Mouse (Mus musculus) CH12.LX (cell line): ENCODE measurements around the gene H2-Eb2. TPM values are rescaled to one million over a fixed set of nuclear protein-coding genes. Genes with fewer than 3 reads are reported as not detected.
A peak's percentile ranks its signal among the peaks of the same experiment; 100 is the strongest.

Experiments used
- DNase-seq: peaks from one replicate; pipeline ENCODE4 v3.0.0-alpha.2; 2013; ENCODE audit errors: extremely low read depth
- H3K27ac ChIP-seq: 2 replicates; pipeline ENCODE4 v1.5.1; 2012; ENCODE audit warnings: low read depth, mild to moderate bottlenecking, control low read depth, moderate library complexity; ENCODE audit not compliant: insufficient read depth
- H3K27me3 ChIP-seq: replicated peaks from 2 replicates; pipeline ENCODE3; 2012; ENCODE audit warnings: inconsistent platforms
- H3K36me3 ChIP-seq, 2 experiments: replicated peaks in 1 of 2; 2 replicates each; pipeline versions ENCODE3 to v1.6.1; 2012; ENCODE audit warnings: inconsistent platforms in 1 of 2, low read length in 1 of 2, mild to moderate bottlenecking in 1 of 2, mixed read lengths in 1 of 2, moderate library complexity in 1 of 2; ENCODE audit not compliant: control insufficient read depth in 1 of 2, insufficient read depth in 1 of 2
- H3K4me1 ChIP-seq, 2 experiments: 2 replicates each; pipeline ENCODE4 v1.6.1; 2012; ENCODE audit warnings: inconsistent platforms in 1 of 2, moderate library complexity in 1 of 2; ENCODE audit not compliant: insufficient read depth in 2 of 2, control insufficient read depth in 1 of 2
- H3K4me2 ChIP-seq: 2 replicates; pipeline ENCODE4 v1.6.1; 2012; ENCODE audit warnings: low read depth, mild to moderate bottlenecking, control low read depth; ENCODE audit not compliant: poor library complexity, insufficient read depth, severe bottlenecking
- H3K4me3 ChIP-seq, 3 experiments: fragments of 150-350 bp in 1 of 3; sonication (generic) in 1 of 3; replicated peaks in 1 of 3; 2 replicates each; pipeline versions ENCODE3 to v1.5.1; 2011 to 2012; ENCODE audit warnings: low read depth in 2 of 3, low read length in 2 of 3, mild to moderate bottlenecking in 2 of 3, moderate library complexity in 2 of 3, control low read depth in 1 of 3, improper control_type of control experiment in 1 of 3, inconsistent platforms in 1 of 3, mixed read lengths in 1 of 3; ENCODE audit not compliant: poor library complexity in 1 of 3
- H3K79me2 ChIP-seq: replicated peaks from 2 replicates; pipeline ENCODE4 v1.6.1; 2012; ENCODE audit warnings: mild to moderate bottlenecking, moderate library complexity; ENCODE audit not compliant: control insufficient read depth, poor library complexity, insufficient read depth, severe bottlenecking; ENCODE audit errors: extremely low read depth
- H3K9ac ChIP-seq: 2 replicates; pipeline ENCODE4 v1.6.1; 2012; ENCODE audit warnings: low read depth, mild to moderate bottlenecking, control low read depth, moderate library complexity; ENCODE audit not compliant: insufficient read depth
- H3K9me3 ChIP-seq: replicated peaks from 2 replicates; pipeline ENCODE3; 2012; ENCODE audit warnings: low read length, inconsistent platforms, mixed read lengths
- BHLHE40 ChIP-seq: IDR thresholded peaks from 2 replicates; pipeline ENCODE4 v1.6.1; 2011; ENCODE audit warnings: mild to moderate bottlenecking, low read depth, low read length, improper control_type of control experiment
- CHD2 ChIP-seq: IDR thresholded peaks from 2 replicates; pipeline ENCODE4 v1.6.1; 2011; ENCODE audit warnings: low read length, improper control_type of control experiment
- CTCF ChIP-seq, 2 experiments: IDR thresholded peaks in 1 of 2; conservative IDR thresholded peaks in 1 of 2; 2 replicates each; pipeline ENCODE4 v1.5.1; 2011 to 2012; ENCODE audit warnings: low read depth in 2 of 2, low read length in 2 of 2, improper control_type of control experiment in 1 of 2, inconsistent platforms in 1 of 2, mild to moderate bottlenecking in 1 of 2, moderate library complexity in 1 of 2
- E2F4 ChIP-seq: IDR thresholded peaks from 2 replicates; pipeline ENCODE4 v1.6.1; 2011; ENCODE audit warnings: low read depth, low read length, improper control_type of control experiment; ENCODE audit not compliant: insufficient replicate concordance
- ELF1 ChIP-seq: IDR thresholded peaks from 2 replicates; pipeline ENCODE4 v1.6.1; 2014; ENCODE audit warnings: low read depth, mild to moderate bottlenecking, inconsistent platforms, low read length, improper control_type of control experiment
- EP300 ChIP-seq: IDR thresholded peaks from 2 replicates; pipeline ENCODE4 v1.6.1; 2011; ENCODE audit warnings: low read length, improper control_type of control experiment
- IRF4 ChIP-seq: IDR thresholded peaks from 2 replicates; pipeline ENCODE4 v1.6.1; 2014; ENCODE audit warnings: low read depth, mild to moderate bottlenecking, inconsistent platforms, low read length, improper control_type of control experiment
- JUND ChIP-seq: conservative IDR thresholded peaks from 2 replicates; pipeline ENCODE4 v1.6.1; 2011; ENCODE audit warnings: low read depth, low read length, improper control_type of control experiment
- KAT2A ChIP-seq: IDR thresholded peaks from 2 replicates; pipeline ENCODE4 v1.6.1; 2012; ENCODE audit warnings: low read length, improper control_type of control experiment, inconsistent platforms; ENCODE audit not compliant: insufficient replicate concordance
- MAFK ChIP-seq: IDR thresholded peaks from 2 replicates; pipeline ENCODE4 v1.6.1; 2011; ENCODE audit warnings: low read length, improper control_type of control experiment; ENCODE audit not compliant: insufficient replicate concordance
- MAX ChIP-seq: IDR thresholded peaks from 2 replicates; pipeline ENCODE4 v1.6.1; 2011; ENCODE audit warnings: low read length, improper control_type of control experiment
- MXI1 ChIP-seq: IDR thresholded peaks from 2 replicates; pipeline ENCODE4 v1.6.1; 2011; ENCODE audit warnings: mild to moderate bottlenecking, low read depth, low read length, improper control_type of control experiment
- NELFE ChIP-seq: IDR thresholded peaks from 2 replicates; pipeline ENCODE4 v1.6.1; 2011; ENCODE audit warnings: low read depth, low read length, improper control_type of control experiment
- NRF1 ChIP-seq: IDR thresholded peaks from 2 replicates; pipeline ENCODE4 v1.6.1; 2014; ENCODE audit warnings: low read depth, mild to moderate bottlenecking, inconsistent platforms, low read length, improper control_type of control experiment, moderate library complexity
- POLR2A ChIP-seq: IDR thresholded peaks from 2 replicates; pipeline ENCODE4 v1.6.1; 2011; ENCODE audit warnings: low read depth, mild to moderate bottlenecking, improper control_type of control experiment, low read length
- POLR2AphosphoS2 ChIP-seq: IDR thresholded peaks from 2 replicates; pipeline ENCODE4 v1.6.1; 2011; ENCODE audit warnings: low read depth, low read length, improper control_type of control experiment
- RAD21 ChIP-seq: IDR thresholded peaks from 2 replicates; pipeline ENCODE4 v1.6.1; 2011; ENCODE audit warnings: low read depth, mild to moderate bottlenecking, low read length, improper control_type of control experiment, moderate library complexity
- RCOR1 ChIP-seq: conservative IDR thresholded peaks from 2 replicates; pipeline ENCODE4 v1.6.1; 2012; ENCODE audit warnings: low read depth, mild to moderate bottlenecking, inconsistent platforms, low read length, improper control_type of control experiment
- SIN3A ChIP-seq: IDR thresholded peaks from 2 replicates; pipeline ENCODE4 v1.6.1; 2012; ENCODE audit warnings: low read length, improper control_type of control experiment, inconsistent platforms
- TBP ChIP-seq: conservative IDR thresholded peaks from 2 replicates; pipeline ENCODE4 v1.6.1; 2011; ENCODE audit warnings: low read depth, low read length, improper control_type of control experiment
- TCF12 ChIP-seq: IDR thresholded peaks from 2 replicates; pipeline ENCODE4 v1.6.1; 2014; ENCODE audit warnings: low read depth, mild to moderate bottlenecking, inconsistent platforms, low read length, improper control_type of control experiment
- UBTF ChIP-seq: IDR thresholded peaks from 2 replicates; pipeline ENCODE4 v1.6.1; 2012; ENCODE audit warnings: low read depth, mild to moderate bottlenecking, inconsistent platforms, low read length, improper control_type of control experiment, moderate library complexity
- USF1 ChIP-seq: IDR thresholded peaks from 2 replicates; pipeline ENCODE4 v1.6.1; 2014; ENCODE audit warnings: low read depth, mild to moderate bottlenecking, inconsistent platforms, low read length, improper control_type of control experiment
- ZKSCAN1 ChIP-seq: IDR thresholded peaks from 2 replicates; pipeline ENCODE4 v1.6.1; 2012; ENCODE audit warnings: low read depth, inconsistent platforms, low read length, improper control_type of control experiment, borderline replicate concordance
- ZMIZ1 ChIP-seq: IDR thresholded peaks from 2 replicates; pipeline ENCODE4 v1.6.1; 2012; ENCODE audit warnings: low read depth, mild to moderate bottlenecking, inconsistent platforms, low read length, improper control_type of control experiment
- dilution Hi-C: fragments of 300-500 bp; cut with MboI; formaldehyde crosslinking; loops from 2 replicates; pipeline ENCODE4 v1.14.3; 2020; ENCODE audit warnings: low sequenced_read_pairs; ENCODE audit not compliant: extremely low pct_unique_long_range_greater_than_20kb, extremely low pct_ligation_motif_present
- in situ Hi-C: fragments of 300-500 bp; cut with MboI; formaldehyde crosslinking; loops from 3 replicates; pipeline ENCODE4 v1.14.3; 2019; ENCODE audit warnings: low sequenced_read_pairs, low pct_ligation_motif_present, low pct_unique_long_range_greater_than_20kb, mixed read lengths
- polyA plus RNA-seq: library from polyadenylated mRNA; unstranded; fragments of >175 nt; gene quantifications from 2 replicates; pipeline ENCODE4 v1.2.1, GENCODE M21; 2012; ENCODE audit warnings: low read depth; ENCODE audit not compliant: insufficient read length
- total RNA-seq, 2 experiments: library from RNA; depleted of rRNA; stranded (reverse); fragments of 300-350 nt in 1 of 2; fragments of >200 nt in 1 of 2; gene quantifications; 2 replicates each; pipeline ENCODE4 v1.2.3; 2012 to 2014

Gene H2-Eb2
- total and polyA plus RNA-seq, 3 experiments, result 5.8 to 11.4 (median 10.9) TPM

DNA sequence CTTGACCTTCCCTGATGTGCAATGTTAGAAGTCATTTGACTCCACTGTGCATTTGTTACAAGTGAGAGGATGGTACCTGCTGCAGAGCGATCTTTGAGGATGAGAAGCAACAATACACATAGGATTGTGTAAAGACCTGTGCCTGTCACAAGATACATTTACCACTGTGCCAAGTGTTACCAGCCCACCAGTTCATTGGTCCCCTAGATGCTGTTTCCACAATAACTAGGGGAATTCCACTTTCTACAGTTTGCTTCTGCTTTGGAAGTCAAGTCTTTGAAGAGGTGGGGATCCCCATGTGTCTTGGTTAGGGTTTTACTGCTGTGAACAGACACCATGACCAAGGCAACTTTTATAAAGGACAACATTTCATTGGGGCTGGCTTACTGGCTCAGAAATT is 5.7 kb downstream of the H2-Eb2 start:
- H3K4me1 ChIP-seq, result peaks cover 15 to 60% of the 10 kb centered on the region in 2 experiments
- in situ Hi-C loops (no loop called here), dilution Hi-C loops (no loop called here)
- H3K36me3 ChIP-seq, result peaks cover 16 to 48% of the 10 kb centered on the region in 2 experiments
- no peak for DNase-seq
- H3K9me3 ChIP-seq, result peaks cover 9% of the 10 kb centered on the region
- H3K79me2 ChIP-seq, result no peaks in the 10 kb centered on the region
- H3K4me3 ChIP-seq, result no peak overlapping the region
- peak overlapping the region; percentile 62 for H3K27ac ChIP-seq
- H3K9ac ChIP-seq, result no peak overlapping the region
- no peaks in the 10 kb centered on the region for H3K27me3 ChIP-seq
- no peak for TF ChIP-seq RCOR1
- no peak for TF ChIP-seq MXI1
- no peak for TF ChIP-seq ZKSCAN1
- TF ChIP-seq RAD21, result no peak
- TF ChIP-seq ELF1, result no peak
- no peak for TF ChIP-seq SIN3A
- no peak for TF ChIP-seq NELFE
- TF ChIP-seq TCF12, result peak; percentile 17; the same call in 1 of the 2 replicates
- no peak for TF ChIP-seq CHD2
- no peak for TF ChIP-seq TBP
- no peak for TF ChIP-seq JUND
- TF ChIP-seq POLR2AphosphoS2, result no peak
- no peak for TF ChIP-seq POLR2A
- peak; percentile 83 for TF ChIP-seq BHLHE40
- TF ChIP-seq E2F4, result no peak
- no peak for TF ChIP-seq NRF1
- 0 out of 2 replicates have a peak, but pooled peaks have one; percentile 38 for TF ChIP-seq EP300
- TF ChIP-seq CTCF (conservative IDR thresholded peaks at IDR 0.05 in 1 of 2, IDR thresholded peaks at IDR 0.05 in 1 of 2; ENCODE audit: low read depth in 2 of 2, low read length in 2 of 2), result no peak
- 0 out of 2 replicates have a peak, but pooled peaks have one; percentile 33 for TF ChIP-seq MAX
- no peak for TF ChIP-seq UBTF
- no peak overlapping the region for H3K4me2 ChIP-seq

- H3K4me1 ChIP-seq, result peaks cover 19 to 45% of the 10 kb centered on the region in 2 experiments
- H3K79me2 ChIP-seq, result peaks cover 18% of the 10 kb centered on the region
- H3K27ac ChIP-seq, result no peak overlapping the region
- H3K36me3 ChIP-seq, result peaks cover 26 to 84% of the 10 kb centered on the region in 2 experiments
- H3K4me2 ChIP-seq, result no peak overlapping the region
- dilution Hi-C loops, result no loop called here
- no peaks in the 10 kb centered on the region for H3K9me3 ChIP-seq
- no peak for TF ChIP-seq BHLHE40
- no peak; the same call in 1 of the 2 replicates for TF ChIP-seq IRF4
- TF ChIP-seq MAFK, result no peak
- no peak for TF ChIP-seq TCF12
- TF ChIP-seq KAT2A, result no peak
- TF ChIP-seq POLR2AphosphoS2, result peak; percentile 65
- TF ChIP-seq ZMIZ1, result 0 out of 2 replicates have a peak, but pooled peaks have one; percentile 47
- no peak for TF ChIP-seq USF1
- peak; percentile 68 for TF ChIP-seq EP300
- TF ChIP-seq POLR2A, result no peak
- 0 out of 2 replicates have a peak, but pooled peaks have one; percentile 12 for TF ChIP-seq ELF1
- TF ChIP-seq, all 38 proteins: peak for 4
- Histone ChIP-seq H3K27me3 (no peaks in the 10 kb centered on the region), H3K9ac (no peak overlapping the region), H3K4me3 (no peak overlapping the region)
- in situ Hi-C loops, result no loop called here
- no peak for DNase-seq
Observed at GRCm38 (mm10) chr17:34340619-34341402, 15.3 kb downstream of the H2-Eb2 start.
